Mouse (Mus musculus): Measurements from ENCODE around the gene Slc25a28. TPM values are rescaled to one million over a fixed set of nuclear protein-coding genes. Genes with fewer than 3 reads are reported as not detected.

Slc25a28 gene
- total RNA-seq, 1 experiment: 54.8 TPM

DNA sequence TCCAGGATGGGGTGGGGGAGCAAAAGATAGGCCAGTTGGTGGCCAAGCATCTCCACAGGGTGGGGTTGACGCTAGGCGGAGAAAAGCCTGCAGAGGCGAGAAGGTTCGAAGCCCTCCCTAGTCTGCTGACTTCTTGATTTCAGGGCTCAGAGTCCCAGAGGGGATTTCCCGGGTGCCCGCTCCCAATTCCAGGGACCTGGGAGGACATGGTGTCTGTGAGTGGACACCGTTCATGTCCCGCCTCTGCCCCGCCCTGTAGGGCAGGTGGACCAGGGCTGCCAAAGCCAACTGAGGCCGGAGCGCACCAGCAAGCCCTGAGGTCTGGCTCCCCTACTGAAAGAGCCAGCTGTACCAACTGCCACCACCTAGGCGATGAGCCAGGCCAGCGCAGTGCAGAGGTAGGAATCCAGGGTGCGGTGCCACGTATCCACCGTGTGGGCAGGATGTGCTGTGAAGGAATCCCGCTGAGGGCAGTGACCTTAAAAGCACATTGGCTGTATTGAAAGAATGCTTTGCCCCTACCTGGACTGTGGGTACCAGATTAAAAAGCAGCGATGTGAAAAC lies 54.7 kb downstream of the Slc25a28 start:
- no peaks in the 10 kb centered on the region for H3K9me3 ChIP-seq (ENCODE audit: control insufficient read depth, insufficient read depth, low read depth, low read length)
- in situ Hi-C loops (cut with MboI; ENCODE audit: low sequenced_read_pairs in 2 of 2, unreplicated experiment in 2 of 2): loop anchor here in 1 of 2 experiments (25.0 kb wide), 2 partner anchors 1542 to 1617 kb away; partner anchors contain the start of genes Lbx1 and Tlx1
- no peak overlapping the region for H3K27ac ChIP-seq (ENCODE audit: insufficient read depth, low read depth, low read length, poor library complexity, severe bottlenecking)
- DNase-seq (ENCODE audit: low read depth, low spot score): no peak
- no peak overlapping the region for H3K9ac ChIP-seq (ENCODE audit: insufficient read depth, low read depth, low read length, poor library complexity, severe bottlenecking)
- no peak for TF ChIP-seq MAFK (IDR thresholded peaks at IDR 0.05; ENCODE audit: insufficient read depth, low read depth, low read length)
- no peak for TF ChIP-seq ZC3H11A (IDR thresholded peaks at IDR 0.05; ENCODE audit: borderline replicate concordance, low read depth, low read length)
- H3K36me3 ChIP-seq (ENCODE audit: control insufficient read depth, insufficient read depth, low read length, poor library complexity, severe bottlenecking): no peaks in the 10 kb centered on the region
- peaks cover 0 to 6% of the 10 kb centered on the region in 2 experiments; a peak in 1 of 4 replicates for H3K4me1 ChIP-seq (ENCODE audit: control insufficient read depth in 2 of 2, insufficient read depth in 2 of 2, low read length in 2 of 2, poor library complexity in 1 of 2)
- H3K4me3 ChIP-seq (ENCODE audit: insufficient read depth in 1 of 2, low read depth in 1 of 2, low read length in 2 of 2, poor library complexity in 1 of 2, severe bottlenecking in 1 of 2): no peak overlapping the region

DNA sequence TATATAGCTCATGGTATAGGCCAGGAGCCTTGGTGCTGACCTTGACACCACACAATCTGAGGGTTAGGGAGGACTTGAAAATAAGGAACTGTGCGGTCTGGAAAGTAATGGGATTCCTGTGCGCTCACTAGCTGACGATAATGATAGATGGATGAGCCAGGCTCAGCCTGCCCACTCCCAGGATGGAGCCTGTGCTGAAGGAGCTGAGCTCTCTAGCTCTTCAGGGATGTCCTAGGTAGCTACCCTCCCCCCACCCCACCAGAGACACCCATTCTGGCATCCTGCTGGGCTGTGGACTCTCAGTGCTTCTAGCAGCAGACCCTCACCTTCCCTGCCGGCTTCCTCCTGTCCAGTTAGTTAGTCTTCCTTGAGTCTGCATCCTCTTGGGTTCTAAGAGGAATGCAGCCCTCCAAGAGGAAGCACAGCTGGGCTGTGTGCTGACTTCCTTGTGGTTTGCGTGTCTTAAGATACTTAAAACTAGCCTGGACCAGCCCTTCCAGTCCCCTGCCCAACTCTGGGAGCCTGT lies 56.1 kb downstream of the Slc25a28 start:
- no peak for TF ChIP-seq MAFK (IDR thresholded peaks at IDR 0.05; ENCODE audit: insufficient read depth, low read depth, low read length)
- TF ChIP-seq HCFC1 (IDR thresholded peaks at IDR 0.05; ENCODE audit: borderline replicate concordance, insufficient read depth, low read length): no peak
- no peak for TF ChIP-seq CHD2 (IDR thresholded peaks at IDR 0.05; ENCODE audit: low read depth, low read length)
- no peak for TF ChIP-seq ZNF384 (IDR thresholded peaks at IDR 0.05; ENCODE audit: low read depth, low read length)
- no peak for TF ChIP-seq ZC3H11A (IDR thresholded peaks at IDR 0.05; ENCODE audit: borderline replicate concordance, low read depth, low read length)
- Histone ChIP-seq H3K4me1 (ENCODE audit: control insufficient read depth in 2 of 2, insufficient read depth in 2 of 2, low read length in 2 of 2, poor library complexity in 1 of 2) (peaks cover 0 to 6% of the 10 kb centered on the region in 2 experiments; a peak in 1 of 4 replicates), H3K9me3 (ENCODE audit: control insufficient read depth, insufficient read depth, low read depth, low read length) (no peaks in the 10 kb centered on the region), H3K4me3 (ENCODE audit: insufficient read depth in 1 of 2, low read depth in 1 of 2, low read length in 2 of 2, poor library complexity in 1 of 2, severe bottlenecking in 1 of 2) (no peak overlapping the region), H3K36me3 (ENCODE audit: control insufficient read depth, insufficient read depth, low read length, poor library complexity, severe bottlenecking) (no peaks in the 10 kb centered on the region), H3K27ac (ENCODE audit: insufficient read depth, low read depth, low read length, poor library complexity, severe bottlenecking) (no peak overlapping the region), H3K9ac (ENCODE audit: insufficient read depth, low read depth, low read length, poor library complexity, severe bottlenecking) (no peak overlapping the region)
- DNase-seq (ENCODE audit: low read depth, low spot score): no peak
- in situ Hi-C loops (cut with MboI; ENCODE audit: low sequenced_read_pairs in 2 of 2, unreplicated experiment in 2 of 2): loop anchor here in 1 of 2 experiments (25.0 kb wide), 2 partner anchors 1544 to 1619 kb away; partner anchors contain the start of genes Lbx1 and Tlx1

DNA sequence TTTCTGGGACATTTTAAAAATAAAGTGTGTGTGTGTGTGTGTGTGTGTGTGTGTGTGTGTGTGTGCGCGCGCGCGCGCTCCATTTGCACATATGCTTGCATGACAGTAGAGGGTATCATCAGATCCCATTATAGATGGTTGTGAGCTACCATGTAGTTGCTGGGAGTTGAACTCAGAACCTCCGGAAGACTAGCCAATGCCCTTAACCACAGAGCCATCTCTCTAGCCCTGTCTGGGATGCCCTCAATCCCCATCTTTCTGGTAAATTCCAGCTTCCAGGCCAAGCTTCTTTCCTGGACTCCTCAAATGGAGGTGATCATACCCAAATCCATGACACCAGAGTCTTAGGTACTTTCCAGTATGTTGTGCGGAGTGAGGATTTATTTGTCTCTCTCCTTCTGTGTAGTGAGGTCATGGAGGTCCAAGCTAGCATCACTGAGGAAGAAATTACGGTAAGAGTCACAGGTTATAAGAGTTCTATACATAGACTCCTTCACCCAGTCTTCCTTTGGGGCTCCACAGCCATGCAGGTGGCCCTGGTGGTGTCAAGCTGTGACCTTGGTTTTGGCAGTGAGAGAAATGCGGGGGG lies 56.8 kb downstream of the Slc25a28 start:
- H3K9me3 ChIP-seq (ENCODE audit: control insufficient read depth, insufficient read depth, low read depth, low read length): no peaks in the 10 kb centered on the region
- no peak overlapping the region for H3K27ac ChIP-seq (ENCODE audit: insufficient read depth, low read depth, low read length, poor library complexity, severe bottlenecking)
- in situ Hi-C loops (cut with MboI; ENCODE audit: low sequenced_read_pairs in 2 of 2, unreplicated experiment in 2 of 2): loop anchor here in 1 of 2 experiments (25.0 kb wide), 2 partner anchors 1544 to 1619 kb away; partner anchors contain the start of genes Lbx1 and Tlx1
- TF ChIP-seq ZNF384 (IDR thresholded peaks at IDR 0.05; ENCODE audit: low read depth, low read length) (no peak), ZC3H11A (IDR thresholded peaks at IDR 0.05; ENCODE audit: borderline replicate concordance, low read depth, low read length) (no peak), CHD2 (IDR thresholded peaks at IDR 0.05; ENCODE audit: low read depth, low read length) (no peak), HCFC1 (IDR thresholded peaks at IDR 0.05; ENCODE audit: borderline replicate concordance, insufficient read depth, low read length) (no peak), MAFK (IDR thresholded peaks at IDR 0.05; ENCODE audit: insufficient read depth, low read depth, low read length) (no peak)
- peaks cover 0 to 6% of the 10 kb centered on the region in 2 experiments; a peak in 1 of 4 replicates for H3K4me1 ChIP-seq (ENCODE audit: control insufficient read depth in 2 of 2, insufficient read depth in 2 of 2, low read length in 2 of 2, poor library complexity in 1 of 2)
- H3K36me3 ChIP-seq (ENCODE audit: control insufficient read depth, insufficient read depth, low read length, poor library complexity, severe bottlenecking): no peaks in the 10 kb centered on the region
- no peak for DNase-seq (ENCODE audit: low read depth, low spot score)
- H3K9ac ChIP-seq (ENCODE audit: insufficient read depth, low read depth, low read length, poor library complexity, severe bottlenecking): no peak overlapping the region
- H3K4me3 ChIP-seq (ENCODE audit: insufficient read depth in 1 of 2, low read depth in 1 of 2, low read length in 2 of 2, poor library complexity in 1 of 2, severe bottlenecking in 1 of 2): no peak overlapping the region

DNA sequence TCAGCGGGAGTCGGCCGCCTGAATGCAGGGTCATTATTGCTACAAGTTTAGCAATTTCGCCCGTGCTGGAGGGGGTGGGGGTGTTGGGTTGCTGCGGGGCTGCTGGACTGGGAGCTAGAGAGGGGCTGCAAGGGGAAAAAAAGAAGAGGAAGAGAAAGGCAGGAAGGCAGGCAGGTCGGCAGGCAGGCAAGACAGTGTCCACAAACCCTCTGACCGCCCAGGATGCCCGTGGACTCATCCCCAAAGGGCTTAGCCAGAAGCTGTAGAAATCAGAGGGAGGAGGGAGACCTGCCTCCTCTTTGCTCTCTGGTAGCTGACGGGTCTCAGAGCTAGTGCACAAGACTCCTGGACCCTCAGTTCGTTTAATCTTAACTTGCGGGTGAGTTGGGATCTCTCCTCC lies 57.8 kb downstream of the Slc25a28 start:
- Histone ChIP-seq H3K27ac (ENCODE audit: insufficient read depth, low read depth, low read length, poor library complexity, severe bottlenecking) (no peak overlapping the region), H3K4me3 (ENCODE audit: insufficient read depth in 1 of 2, low read depth in 1 of 2, low read length in 2 of 2, poor library complexity in 1 of 2, severe bottlenecking in 1 of 2) (peak overlapping the region in 1 of 2 experiments; percentile 41; a peak in 1 of 4 replicates), H3K36me3 (ENCODE audit: control insufficient read depth, insufficient read depth, low read length, poor library complexity, severe bottlenecking) (no peaks in the 10 kb centered on the region), H3K9ac (ENCODE audit: insufficient read depth, low read depth, low read length, poor library complexity, severe bottlenecking) (no peak overlapping the region), H3K4me1 (ENCODE audit: control insufficient read depth in 2 of 2, insufficient read depth in 2 of 2, low read length in 2 of 2, poor library complexity in 1 of 2) (peaks cover 0 to 8% of the 10 kb centered on the region in 2 experiments; a peak in 1 of 4 replicates), H3K9me3 (ENCODE audit: control insufficient read depth, insufficient read depth, low read depth, low read length) (no peaks in the 10 kb centered on the region)
- DNase-seq (ENCODE audit: low read depth, low spot score): no peak
- TF ChIP-seq ZC3H11A (IDR thresholded peaks at IDR 0.05; ENCODE audit: borderline replicate concordance, low read depth, low read length): no peak
- TF ChIP-seq ZNF384 (IDR thresholded peaks at IDR 0.05; ENCODE audit: low read depth, low read length): no peak
- TF ChIP-seq MAFK (IDR thresholded peaks at IDR 0.05; ENCODE audit: insufficient read depth, low read depth, low read length): no peak
- no peak for TF ChIP-seq HCFC1 (IDR thresholded peaks at IDR 0.05; ENCODE audit: borderline replicate concordance, insufficient read depth, low read length)
- no peak for TF ChIP-seq CHD2 (IDR thresholded peaks at IDR 0.05; ENCODE audit: low read depth, low read length)
- in situ Hi-C loops (cut with MboI; ENCODE audit: low sequenced_read_pairs in 2 of 2, unreplicated experiment in 2 of 2): loop anchor here in 1 of 2 experiments (25.0 kb wide), 2 partner anchors 1545 to 1620 kb away; partner anchors contain the start of genes Lbx1 and Tlx1
